Mouse (Mus musculus) stomach, postnatal 0 days (tissue): ENCODE measurements around the gene Atp4a.

Source experiments
- CTCF ChIP-seq: IDR thresholded peaks from 2 replicates; pipeline ENCODE4 v1.5.1; 2016; ENCODE audit warnings: antibody characterized with exemption, low read depth, mild to moderate bottlenecking, moderate library complexity
- EP300 ChIP-seq: optimal IDR thresholded peaks from 2 replicates; pipeline ENCODE3; 2016; ENCODE audit warnings: antibody characterized with exemption

DNA sequence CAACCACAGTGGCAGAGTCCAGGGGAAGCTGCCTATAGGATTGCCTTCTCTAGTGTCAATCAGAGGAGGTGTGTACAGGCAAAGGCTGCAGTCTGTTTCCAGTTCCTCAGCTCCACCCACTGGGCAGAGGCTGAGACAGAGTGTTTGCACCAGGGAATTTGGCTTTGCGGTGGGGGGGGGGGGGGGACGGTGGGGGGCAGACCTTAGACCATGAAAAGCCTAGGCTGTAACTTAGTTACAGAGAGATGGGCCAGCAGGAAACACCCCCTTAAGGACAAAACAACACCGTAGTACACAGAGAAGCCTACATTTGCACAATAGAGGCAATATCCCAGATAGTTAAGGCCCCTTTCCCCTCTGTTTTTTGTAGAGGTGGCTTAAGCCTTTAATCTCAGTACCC lies 45.0 kb downstream of the Atp4a start:
- TF ChIP-seq CTCF (no peak), EP300 (no peak)
